Mouse (Mus musculus) T-helper 17 cell (primary cell): Measurements from ENCODE around the gene Azin2.

Experiments
- in situ Hi-C, 2 experiments: fragments of 300-600 bp; cut with MboI, MseI; formaldehyde crosslinking; loops; 1 replicate in 1 of 2; 2 replicates in 1 of 2; pipeline ENCODE4 v1.15.1; 2025; ENCODE audit warnings: high pct_unique_total_duplicates in 2 of 2

Gene Azin2

GRCm38 (mm10) chr4:128978634-128979033, 16.4 kb upstream of the Azin2 start:
- in situ Hi-C loops = loop anchor here in 1 of 2 experiments (5.0 kb wide), 1 partner anchor 109 kb away; no protein-coding TSS in a partner anchor

- in situ Hi-C loops = loop anchor here in 1 of 2 experiments (5.0 kb wide), 1 partner anchor 110 kb away; no protein-coding TSS in a partner anchor
These were observed 15.0 kb upstream of the Azin2 start for GRCm38 (mm10) chr4:128977217-128977616.

DNA sequence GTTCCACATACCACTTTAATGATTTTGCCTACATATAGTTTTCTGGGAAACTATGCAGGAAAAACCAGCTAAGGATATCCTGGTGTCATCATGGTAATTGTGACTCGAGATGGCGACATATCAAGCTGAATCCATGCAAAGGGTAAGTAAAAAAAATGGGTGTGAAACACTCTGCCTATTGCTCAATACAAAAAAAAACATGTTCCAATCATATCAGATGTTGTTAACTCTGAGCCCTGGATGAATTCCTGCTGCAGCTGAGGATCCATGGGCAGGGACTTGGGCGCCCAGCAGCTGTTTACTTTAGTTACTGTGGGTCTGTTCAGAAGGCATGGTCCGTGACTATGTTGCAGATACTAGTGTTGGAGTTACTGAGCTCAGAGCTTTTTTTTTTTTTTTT, 14.3 kb upstream of the Azin2 start:
- in situ Hi-C loops = loop anchor here in 1 of 2 experiments (5.0 kb wide), 1 partner anchor 111 kb away; no protein-coding TSS in a partner anchor

DNA sequence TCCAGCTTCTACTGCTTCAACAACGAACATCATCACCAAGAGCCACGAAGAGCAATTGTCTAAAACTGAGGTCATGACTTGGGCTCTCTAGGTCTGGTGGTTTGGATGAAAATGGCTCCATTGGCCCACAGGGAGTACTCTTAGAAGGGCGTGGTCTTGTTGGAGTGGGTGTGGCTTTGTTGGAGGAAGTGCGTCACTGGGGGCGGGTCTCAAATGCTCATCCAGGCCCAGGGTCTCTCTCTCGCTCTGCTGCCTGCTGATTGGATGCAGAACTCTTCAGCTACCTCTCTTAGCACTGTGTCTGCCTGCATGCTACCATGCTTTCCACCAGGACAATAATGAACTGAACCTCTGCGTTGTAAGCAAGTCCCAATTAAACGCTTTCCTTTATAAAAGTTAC, 12.4 kb upstream of the Azin2 start:
- in situ Hi-C loops = loop anchor here in 1 of 2 experiments (5.0 kb wide), 1 partner anchor 113 kb away; no protein-coding TSS in a partner anchor

- in situ Hi-C loops = no loop called here
These were observed 8.9 kb upstream of the Azin2 start for GRCm38 (mm10) chr4:128971065-128971694.

DNA sequence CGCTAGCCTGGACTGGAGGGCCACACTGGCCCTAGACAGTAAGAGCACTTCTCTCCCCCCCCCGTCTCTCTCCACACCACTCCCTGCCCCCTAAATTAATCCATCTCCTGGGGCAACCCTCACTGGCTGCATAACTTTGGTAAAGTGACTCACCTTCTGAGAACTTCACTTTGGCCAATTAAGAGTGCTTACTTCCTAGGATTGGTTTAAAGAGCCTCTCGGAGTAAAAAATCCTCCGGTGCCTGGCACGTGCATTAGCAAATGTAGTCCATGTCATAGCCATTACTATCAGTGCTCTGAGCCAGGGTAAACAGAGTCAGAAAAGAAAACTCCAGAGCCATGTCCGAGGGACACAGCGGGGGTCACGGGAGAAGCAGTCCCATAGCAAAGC, 8.2 kb upstream of the Azin2 start:
- in situ Hi-C loops = no loop called here

DNA sequence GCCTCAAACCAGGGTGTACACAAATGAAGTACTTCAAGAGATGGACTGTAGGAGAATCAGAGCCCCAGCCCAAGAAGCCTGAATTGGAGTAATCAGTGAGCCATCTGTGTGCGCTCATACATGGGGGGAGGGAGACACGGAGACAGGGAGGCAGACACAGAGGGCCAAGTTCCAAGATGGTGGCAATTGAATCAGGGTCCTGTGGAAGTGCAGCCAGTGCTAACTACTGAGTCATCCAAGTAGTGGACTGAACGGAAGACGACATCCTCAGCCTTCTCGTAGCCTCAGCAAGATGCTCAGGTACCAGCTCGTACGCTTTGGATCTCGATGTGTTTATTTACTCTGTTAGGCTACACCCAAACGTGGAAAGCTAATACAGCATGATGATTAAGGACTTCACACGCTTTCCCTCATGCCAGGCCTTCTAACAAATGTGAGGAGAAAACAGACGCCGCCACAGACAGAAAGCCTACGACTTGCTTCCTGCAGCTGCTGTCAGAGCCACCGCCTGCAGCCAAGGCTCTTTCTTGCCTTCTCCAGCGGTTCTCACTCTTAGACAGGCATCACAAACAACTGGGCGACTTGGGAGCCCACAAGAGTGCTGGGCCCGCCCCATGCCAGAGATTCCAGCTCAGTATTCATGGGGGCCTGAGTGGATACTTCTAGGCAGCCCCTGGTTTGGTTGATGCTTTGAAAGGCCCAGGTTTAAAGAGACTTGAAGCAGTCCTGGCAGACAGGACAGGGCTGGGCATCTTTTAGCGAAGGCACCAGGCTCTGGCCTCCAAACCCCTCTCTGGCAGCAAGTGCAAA, 7.6 kb upstream of the Azin2 start:
- in situ Hi-C loops = no loop called here

DNA sequence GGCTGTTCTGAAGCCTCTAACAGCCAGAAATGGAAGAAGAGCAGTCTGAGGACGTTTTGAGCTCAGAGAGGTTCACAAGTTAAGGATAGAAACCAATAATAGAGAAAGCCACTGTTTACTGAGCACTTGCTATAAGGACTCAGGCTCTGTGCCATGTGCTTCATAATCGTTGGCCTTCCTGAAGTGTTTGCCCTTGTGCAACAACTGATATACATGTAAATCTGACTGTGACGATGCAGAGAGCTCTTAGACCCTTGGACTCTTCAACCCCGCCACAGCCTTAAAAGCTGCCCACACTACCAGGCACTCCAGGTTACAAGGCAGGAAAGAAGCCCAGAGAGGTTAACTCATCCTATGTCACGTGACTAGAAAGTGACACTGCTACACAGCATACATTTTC, 6.8 kb upstream of the Azin2 start:
- in situ Hi-C loops = no loop called here

GRCm38 (mm10) chr4:128966751-128967150, 4.5 kb upstream of the Azin2 start:
- in situ Hi-C loops = no loop called here

- in situ Hi-C loops = no loop called here
These were observed 666 bp upstream of the Azin2 start for GRCm38 (mm10) chr4:128962926-128963290.

DNA sequence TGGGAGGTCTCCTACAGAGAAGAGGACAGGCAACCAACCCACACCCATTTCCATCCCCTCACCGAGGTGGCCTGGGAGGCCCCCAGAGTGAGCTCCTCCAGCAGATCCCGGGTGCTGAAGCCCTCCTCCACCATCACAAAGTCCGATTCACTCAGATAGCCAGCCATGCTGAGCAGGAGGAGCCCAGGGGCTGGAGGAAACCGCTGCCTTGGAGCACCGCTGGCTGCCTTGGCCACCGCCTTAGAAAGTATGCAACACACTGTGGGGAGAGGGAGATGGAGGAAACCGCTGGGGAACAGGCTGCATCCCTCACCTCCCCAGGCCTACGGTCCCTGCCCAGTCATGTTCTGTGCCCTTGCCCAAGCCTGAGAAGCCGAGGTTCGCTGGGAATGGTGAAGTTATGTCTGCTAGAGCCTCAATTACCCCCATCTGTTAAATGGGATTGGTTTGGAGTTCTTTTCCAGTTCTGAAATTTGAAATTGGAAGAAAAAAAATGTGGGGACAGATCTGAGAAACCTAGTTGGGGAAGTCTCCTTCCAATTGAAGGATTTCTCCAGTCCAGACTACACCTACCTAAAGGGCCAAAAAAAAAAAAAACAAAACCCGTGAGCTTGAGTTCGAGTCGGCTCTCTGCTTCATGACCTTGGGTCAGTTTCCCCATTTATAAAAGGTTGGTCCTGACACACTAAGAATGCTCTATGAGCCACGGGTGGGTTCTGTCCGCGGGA, 777 bp downstream of the Azin2 start:
- in situ Hi-C loops = no loop called here

GRCm38 (mm10) chr4:128959676-128960075, 2.6 kb downstream of the Azin2 start:
- in situ Hi-C loops = loop anchor here (5.0 kb wide), 2 partner anchors 128 to 133 kb away; no protein-coding TSS in a partner anchor

GRCm38 (mm10) chr4:128958849-128959248, 3.4 kb downstream of the Azin2 start:
- in situ Hi-C loops = loop anchor here (5.0 kb wide), 2 partner anchors 128 to 133 kb away; no protein-coding TSS in a partner anchor

GRCm38 (mm10) chr4:128958156-128958555, 4.1 kb downstream of the Azin2 start:
- in situ Hi-C loops = loop anchor here (5.0 kb wide), 2 partner anchors 129 to 134 kb away; no protein-coding TSS in a partner anchor

DNA sequence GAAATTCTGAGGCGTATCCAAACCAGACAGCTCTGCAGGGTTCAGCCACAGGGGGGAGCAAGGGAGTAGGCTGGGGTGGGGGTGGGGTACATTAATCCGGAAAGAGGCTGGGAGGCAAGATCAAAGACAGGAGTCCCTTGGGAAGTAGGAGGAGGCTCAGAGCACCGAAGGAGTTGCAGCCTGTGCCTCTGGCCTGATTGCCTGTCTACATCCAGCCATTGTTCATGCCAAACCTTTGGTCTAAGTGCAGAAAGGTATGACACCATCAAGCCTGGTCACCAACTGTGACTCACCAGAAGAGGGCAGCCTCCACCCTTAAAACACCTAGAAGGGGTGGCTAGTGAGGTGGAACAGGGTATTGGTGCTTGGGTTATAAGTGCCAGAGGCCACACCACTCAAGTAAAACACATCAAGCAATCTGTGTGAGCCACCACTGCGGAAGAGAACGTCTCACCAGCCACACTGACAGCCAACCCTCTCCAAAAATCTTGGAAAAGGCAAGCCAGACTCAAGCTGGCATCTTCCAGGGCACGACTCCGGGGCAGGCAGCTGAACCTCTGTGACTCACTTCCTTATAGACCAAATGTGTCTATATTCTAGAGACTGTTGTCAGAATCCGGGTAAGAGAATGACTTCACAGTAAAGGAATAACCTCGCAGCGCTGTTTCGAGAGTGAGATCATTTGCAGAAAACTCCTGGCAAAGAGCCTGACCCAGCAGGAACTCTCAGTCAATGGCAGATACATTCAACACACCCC, 4.9 kb downstream of the Azin2 start:
- in situ Hi-C loops = loop anchor here (5.0 kb wide), 2 partner anchors 130 to 135 kb away; no protein-coding TSS in a partner anchor

- in situ Hi-C loops = no loop called here
These were observed 8.4 kb downstream of the Azin2 start for GRCm38 (mm10) chr4:128953851-128954250.

- in situ Hi-C loops = no loop called here
These were observed 11.8 kb downstream of the Azin2 start for GRCm38 (mm10) chr4:128950461-128950860.

- in situ Hi-C loops = no loop called here
These were observed 12.7 kb downstream of the Azin2 start for GRCm38 (mm10) chr4:128949470-128950005.

- in situ Hi-C loops = no loop called here
These were observed 14.0 kb downstream of the Azin2 start for GRCm38 (mm10) chr4:128948137-128948674.

- in situ Hi-C loops = no loop called here
These were observed 14.8 kb downstream of the Azin2 start for GRCm38 (mm10) chr4:128947326-128947933.
